Mouse (Mus musculus) E14TG2a.4 (cell line): ENCODE measurements at regions not wholly inside any gene's neighbourhood (a gene's known extent, or its start where the extent isn't known, plus 50 kb on each side); places are given as distances from the start of the nearest gene placed in this dataset.

Experiments
- CTCF ChIP-seq: conservative IDR thresholded peaks from 2 replicates; pipeline ENCODE4 v1.5.1; 2014; ENCODE audit warnings: low read length
- NANOG ChIP-seq: IDR thresholded peaks from 2 replicates; pipeline ENCODE4 v1.6.1; 2014; ENCODE audit warnings: borderline replicate concordance, low read length, mixed read lengths
- POU5F1 ChIP-seq: IDR thresholded peaks from 2 replicates; pipeline ENCODE4 v1.6.1; 2014; ENCODE audit warnings: low read length, borderline replicate concordance

- TF ChIP-seq CTCF, result no peak
- no peak for TF ChIP-seq POU5F1
- no peak for TF ChIP-seq NANOG
Observed at GRCm38 (mm10) chr19:18420381-18420785, 211.2 kb downstream of the Ostf1 start.
